Mouse (Mus musculus) myocyte (in vitro differentiated cells): Measurements from ENCODE around the gene Jmjd1c. TPM values are rescaled to one million over a fixed set of nuclear protein-coding genes. Genes with fewer than 3 reads are reported as not detected.
A peak's percentile ranks its signal among the peaks of the same experiment; 100 is the strongest.

Experiments
- H3K27me3 ChIP-seq: one replicate; pipeline ENCODE4 v1.6.1; 2011; ENCODE audit not compliant: control insufficient read depth, insufficient read depth, insufficient read length
- H3K36me3 ChIP-seq: one replicate; pipeline ENCODE4 v1.6.1; 2011; ENCODE audit not compliant: control insufficient read depth, insufficient read depth
- H3K4me2 ChIP-seq: one replicate; pipeline ENCODE4 v1.6.1; 2011; ENCODE audit warnings: low read depth, control low read depth
- H3K4me3 ChIP-seq: one replicate; pipeline ENCODE4 v1.5.1; 2011; ENCODE audit warnings: mild to moderate bottlenecking, control low read depth, moderate library complexity
- H3K79me2 ChIP-seq: one replicate; pipeline ENCODE4 v1.6.1; 2011; ENCODE audit not compliant: control insufficient read depth, insufficient read depth
- H3ac ChIP-seq: one replicate; pipeline ENCODE4 v1.6.1; 2011; ENCODE audit not compliant: control insufficient read depth, insufficient read length
- CEBPB ChIP-seq: IDR thresholded peaks from 2 replicates; pipeline ENCODE4 v1.6.1; 2011; ENCODE audit warnings: mild to moderate bottlenecking, moderate library complexity; ENCODE audit not compliant: poor library complexity, insufficient read depth, severe bottlenecking
- E2F4 ChIP-seq: IDR thresholded peaks from one replicate; pipeline ENCODE4 v1.6.1; 2011; ENCODE audit warnings: mild to moderate bottlenecking, control low read depth, moderate library complexity; ENCODE audit not compliant: insufficient read depth
- MAX ChIP-seq: IDR thresholded peaks from one replicate; pipeline ENCODE4 v1.6.1; 2011; ENCODE audit warnings: low read depth, mild to moderate bottlenecking, control low read depth
- MYOD1 ChIP-seq, 3 experiments: IDR thresholded peaks; one replicate each; pipeline ENCODE4 v1.6.1; 2011; ENCODE audit warnings: control low read depth in 2 of 3, low read depth in 2 of 3, mild to moderate bottlenecking in 2 of 3, moderate library complexity in 1 of 3; ENCODE audit not compliant: insufficient read length in 2 of 3, control insufficient read depth in 1 of 3
- MYOG ChIP-seq, 3 experiments: IDR thresholded peaks; one replicate each; pipeline ENCODE4 v1.6.1; 2011; ENCODE audit warnings: control low read depth in 2 of 3, low read depth in 2 of 3, mild to moderate bottlenecking in 2 of 3; ENCODE audit not compliant: insufficient read length in 2 of 3, control insufficient read depth in 1 of 3, insufficient read depth in 1 of 3
- POLR2A ChIP-seq: IDR thresholded peaks from one replicate; pipeline ENCODE4 v1.6.1; 2011; ENCODE audit warnings: low read depth, mild to moderate bottlenecking, control low read depth, moderate library complexity; ENCODE audit not compliant: insufficient read length
- POLR2AphosphoS2 ChIP-seq: IDR thresholded peaks from one replicate; pipeline ENCODE4 v1.6.1; 2011; ENCODE audit warnings: low read depth, control low read depth; ENCODE audit not compliant: insufficient read length
- REST ChIP-seq: IDR thresholded peaks from one replicate; pipeline ENCODE4 v1.6.1; 2011; ENCODE audit warnings: mild to moderate bottlenecking, control low read depth, moderate library complexity; ENCODE audit not compliant: insufficient read depth, insufficient read length
- SRF ChIP-seq: IDR thresholded peaks from one replicate; pipeline ENCODE4 v1.6.1; 2011; ENCODE audit warnings: low read depth; ENCODE audit not compliant: control insufficient read depth, insufficient read length
- TCF12 ChIP-seq: IDR thresholded peaks from one replicate; pipeline ENCODE4 v1.6.1; 2011; ENCODE audit warnings: mild to moderate bottlenecking, control low read depth; ENCODE audit not compliant: poor library complexity, insufficient read depth, severe bottlenecking
- TCF3 ChIP-seq: IDR thresholded peaks from one replicate; pipeline ENCODE4 v1.6.1; 2011; ENCODE audit warnings: low read depth, control low read depth; ENCODE audit not compliant: insufficient read length
- USF1 ChIP-seq: IDR thresholded peaks from one replicate; pipeline ENCODE4 v1.6.1; 2011; ENCODE audit warnings: low read depth, mild to moderate bottlenecking, control low read depth, moderate library complexity
- polyA plus RNA-seq: library from polyadenylated mRNA; unstranded; fragments of >200 nt; fragmentation: generic; extraction: Trizol; gene quantifications from one replicate; pipeline ENCODE4 v1.2.1, GENCODE M21; 2012; ENCODE audit warnings: missing spikeins

Gene Jmjd1c
- polyA plus RNA-seq, 1 experiment, result 5.6 TPM

DNA sequence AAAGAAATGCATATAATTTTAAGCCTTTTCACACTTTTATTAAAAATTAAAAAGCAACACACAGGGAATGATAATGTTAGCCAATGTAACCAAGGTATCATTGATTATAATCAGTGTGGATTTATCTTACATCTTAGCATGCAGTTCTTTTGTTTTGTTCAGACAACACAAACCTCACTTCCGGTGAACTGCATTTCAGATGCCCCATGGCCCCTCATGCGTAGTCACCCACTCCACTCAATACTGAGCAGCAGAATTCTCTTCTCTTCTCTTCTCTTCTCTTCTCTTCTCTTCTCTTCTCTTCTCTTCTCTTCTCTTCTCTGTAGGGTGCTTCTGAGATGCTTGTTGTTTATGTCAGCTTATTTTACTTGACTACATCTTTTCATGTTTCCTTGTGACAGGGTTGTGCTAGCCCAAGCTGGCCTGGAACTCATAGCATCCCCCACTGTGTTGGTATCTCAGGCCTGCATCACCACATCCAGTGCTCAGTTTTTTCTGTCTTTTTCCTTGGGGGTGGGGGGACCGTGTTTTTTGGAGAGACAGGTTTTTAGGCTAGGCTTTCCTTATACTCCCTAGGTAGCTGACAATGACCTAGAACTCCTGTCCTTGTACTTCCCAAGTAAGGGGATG, 88.6 kb downstream of the Jmjd1c start:
- Histone ChIP-seq H3K4me3 (no peak overlapping the region), H3K36me3 (no peaks in the 10 kb centered on the region), H3ac (no peak overlapping the region), H3K27me3 (no peaks in the 10 kb centered on the region), H3K4me2 (peak overlapping the region; percentile 95), H3K79me2 (peaks cover 73% of the 10 kb centered on the region)
- TF ChIP-seq MAX, result no peak
- no peak for TF ChIP-seq TCF3
- TF ChIP-seq E2F4, result no peak
- no peak for TF ChIP-seq REST
- TF ChIP-seq SRF, result no peak
- TF ChIP-seq TCF12, result no peak
- no peak for TF ChIP-seq MYOD1 (IDR thresholded peaks at IDR 0.05; ENCODE audit: control insufficient read depth in 1 of 3, insufficient read length in 2 of 3, low read depth in 2 of 3)
- TF ChIP-seq POLR2AphosphoS2, result no peak
- TF ChIP-seq USF1, result no peak
- TF ChIP-seq POLR2A, result no peak
- no peak for TF ChIP-seq CEBPB
- no peak for TF ChIP-seq MYOG (IDR thresholded peaks at IDR 0.05; ENCODE audit: control insufficient read depth in 1 of 3, insufficient read depth in 1 of 3, insufficient read length in 2 of 3, low read depth in 2 of 3)

DNA sequence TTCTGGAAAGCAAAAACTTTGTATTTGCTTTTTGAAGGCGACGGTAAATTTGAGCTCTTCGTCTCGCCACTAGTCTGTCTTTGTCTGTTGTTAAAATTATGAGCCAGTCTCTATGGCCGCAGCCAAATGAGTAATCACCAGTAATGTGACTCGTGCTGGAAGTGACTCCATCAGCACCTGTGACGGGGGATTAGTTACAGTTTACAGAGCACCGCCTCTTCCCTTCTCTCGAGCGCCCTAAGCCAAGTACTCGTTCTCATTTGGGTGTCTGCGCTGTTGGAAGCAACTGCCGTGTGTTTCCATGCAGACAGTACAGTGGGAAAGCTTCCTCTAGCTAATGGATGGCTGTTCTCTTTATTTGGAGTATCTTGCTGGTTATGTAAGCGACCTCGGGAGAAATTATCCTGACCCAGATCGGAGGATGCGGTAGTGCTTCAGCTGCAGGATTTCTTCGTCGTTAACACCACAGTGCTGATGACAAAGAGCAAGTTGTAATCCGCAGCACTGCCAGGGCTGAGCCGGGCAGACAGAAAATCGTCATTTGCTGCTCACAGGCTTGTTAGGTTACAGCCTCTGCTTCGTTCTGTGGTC, 89.7 kb downstream of the Jmjd1c start:
- Histone ChIP-seq H3K4me3 (peak overlapping the region; percentile 50), H3K36me3 (no peaks in the 10 kb centered on the region), H3ac (no peak overlapping the region), H3K79me2 (peaks cover 73% of the 10 kb centered on the region), H3K4me2 (peak overlapping the region; percentile 95), H3K27me3 (no peaks in the 10 kb centered on the region)
- TF ChIP-seq REST (no peak), MYOG (IDR thresholded peaks at IDR 0.05; ENCODE audit: control insufficient read depth in 1 of 3, insufficient read depth in 1 of 3, insufficient read length in 2 of 3, low read depth in 2 of 3) (peak; percentile 29 to 88 (median 56)), CEBPB (peak; percentile 47; the same call in 1 of the 2 replicates), TCF12 (peak; percentile 54), E2F4 (no peak), TCF3 (peak; percentile 25), SRF (no peak), POLR2AphosphoS2 (peak; percentile 87), MYOD1 (IDR thresholded peaks at IDR 0.05; ENCODE audit: control insufficient read depth in 1 of 3, insufficient read length in 2 of 3, low read depth in 2 of 3) (peak; percentile 70 to 98 (median 90)), MAX (peak; percentile 71), POLR2A (peak; percentile 89), USF1 (peak; percentile 48)

DNA sequence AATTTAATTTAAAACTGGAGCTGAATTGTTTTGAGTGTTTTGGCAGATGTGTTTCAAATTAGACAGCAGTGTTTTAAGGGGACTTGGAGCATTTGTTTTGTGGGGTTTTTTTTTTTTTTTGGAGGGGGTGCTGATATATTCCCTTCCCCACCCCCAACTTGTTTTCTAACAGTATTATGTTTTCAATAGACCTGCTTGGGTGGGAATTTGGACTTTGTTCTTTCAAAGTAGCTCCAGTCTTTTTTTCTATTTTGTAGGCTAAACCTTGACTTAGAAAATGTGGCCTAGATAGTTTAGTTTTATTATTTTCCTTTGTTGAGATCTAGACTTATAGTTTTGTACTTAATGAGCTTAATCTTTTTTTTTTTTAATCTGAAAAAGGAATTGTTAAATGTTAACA, 90.6 kb downstream of the Jmjd1c start:
- Histone ChIP-seq H3K36me3 (no peaks in the 10 kb centered on the region), H3ac (no peak overlapping the region), H3K4me2 (peak overlapping the region; percentile 95), H3K27me3 (no peaks in the 10 kb centered on the region), H3K4me3 (peak overlapping the region; percentile 50), H3K79me2 (peaks cover 77% of the 10 kb centered on the region)
- TF ChIP-seq MAX (no peak), TCF12 (no peak), MYOG (IDR thresholded peaks at IDR 0.05; ENCODE audit: control insufficient read depth in 1 of 3, insufficient read depth in 1 of 3, insufficient read length in 2 of 3, low read depth in 2 of 3) (no peak), SRF (no peak), E2F4 (no peak), CEBPB (no peak), POLR2A (no peak), TCF3 (no peak), POLR2AphosphoS2 (no peak)

DNA sequence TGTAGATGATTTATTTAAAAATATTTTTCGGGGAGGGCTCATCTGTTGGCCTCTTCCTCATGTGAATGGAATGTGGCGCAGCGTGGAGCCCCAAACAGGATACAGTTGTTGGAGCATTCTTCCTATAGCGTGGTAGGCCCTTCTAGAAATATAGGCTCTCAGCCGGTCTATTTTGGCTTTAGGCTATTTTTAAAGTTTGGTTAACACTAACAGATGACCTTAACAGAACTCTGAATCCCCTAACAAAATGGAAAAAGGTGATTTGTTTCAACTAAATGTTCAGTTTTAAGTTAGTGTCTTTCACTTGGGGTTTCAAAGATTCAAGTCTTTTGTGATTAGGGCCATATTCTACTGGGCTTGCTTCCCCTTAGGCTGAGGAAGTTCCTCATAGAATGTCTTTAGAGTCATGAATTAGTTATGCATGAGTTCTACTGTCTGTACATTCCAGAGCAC, 91.1 kb downstream of the Jmjd1c start:
- Histone ChIP-seq H3K36me3 (peaks cover 4% of the 10 kb centered on the region), H3K27me3 (no peaks in the 10 kb centered on the region), H3K79me2 (peaks cover 79% of the 10 kb centered on the region), H3K4me2 (peak overlapping the region; percentile 95), H3K4me3 (peak overlapping the region; percentile 50), H3ac (no peak overlapping the region)
- TF ChIP-seq MAX (no peak), POLR2AphosphoS2 (no peak), SRF (no peak), E2F4 (no peak), MYOG (IDR thresholded peaks at IDR 0.05; ENCODE audit: control insufficient read depth in 1 of 3, insufficient read depth in 1 of 3, insufficient read length in 2 of 3, low read depth in 2 of 3) (no peak), CEBPB (no peak), USF1 (no peak), POLR2A (no peak), TCF3 (no peak)
